Mouse (Mus musculus): Measurements from ENCODE around the gene Gmeb1. TPM values are rescaled to one million over a fixed set of nuclear protein-coding genes. Genes with fewer than 3 reads are reported as not detected.

Gmeb1 gene
- total RNA-seq, 1 experiment from 2014 or later = 16.2 TPM

Small RNA genes lying within 50 kb of the gene (microRNA-seq; reads per million reads assigned to microRNA genes)
- gene Gm22033 = 0 reads per million in 2 experiments

Other genes starting within 250 kb of the Gmeb1 start
- gene Gm10300, start 186.9 kb downstream of the Gmeb1 start, total RNA-seq (2021) = 0.19 TPM in 1 of 2 replicates, not detected in the other
- gene Epb41, start 186.3 kb downstream of the Gmeb1 start, total RNA-seq (2021) = 112 and 148 TPM in 2 replicates
- 1.3 and 1.4 TPM in 2 replicates for gene Oprd1, start 117.1 kb downstream of the Gmeb1 start, total RNA-seq (2021)
- 48.8 and 49.5 TPM in 2 replicates for gene Ythdf2, start 49.3 kb downstream of the Gmeb1 start, total RNA-seq (2021)
- 27.3 and 31.3 TPM in 2 replicates for gene Taf12, start 12.8 kb upstream of the Gmeb1 start, total RNA-seq (2021)
- gene Rab42, start 41.8 kb upstream of the Gmeb1 start, total RNA-seq (2021) = 0.93 and 3.5 TPM in 2 replicates
- 33.2 and 35.3 TPM in 2 replicates for gene Trnau1ap, start 67.9 kb upstream of the Gmeb1 start, total RNA-seq (2021)
- 20.6 and 24.9 TPM in 2 replicates for gene Rcc1, start 92.0 kb upstream of the Gmeb1 start, total RNA-seq (2021)
- gene Phactr4, start 160.9 kb upstream of the Gmeb1 start, total RNA-seq (2021) = 40.3 and 46.2 TPM in 2 replicates
- gene Med18, start 202.3 kb upstream of the Gmeb1 start, total RNA-seq (2021) = 7.8 and 10.7 TPM in 2 replicates
- gene Sesn2, start 248.9 kb upstream of the Gmeb1 start, total RNA-seq (2021) = 17.8 and 19.8 TPM in 2 replicates

Measured in adrenal gland, postnatal 14 days (tissue).